Mouse (Mus musculus) limb, embryonic 14.5 days (tissue): ENCODE data around the gene Gm11238. TPM values are rescaled to one million over a fixed set of nuclear protein-coding genes. Genes with fewer than 3 reads are reported as not detected.

Experiments used
- polyA plus RNA-seq, 2 experiments: library from polyadenylated mRNA; depleted of rRNA in 1 of 2; stranded (reverse) in 1 of 2; unstranded in 1 of 2; fragments of >200 nt; fragmentation: Nextera tagmentation in 1 of 2; extraction: Ambion mirVana in 1 of 2; gene quantifications; 2 replicates each; pipeline versions ENCODE4 v1.2.1 to v1.2.3; 2012 to 2014

Gm11238 gene
- polyA plus RNA-seq, 2 experiments = not detected

Other genes with a start within 250 kb of the Gm11238 start
- not detected in 2 replicates for gene Gm11487, start 202.8 kb upstream of the Gm11238 start, polyA plus RNA-seq (2012; rRNA removed)
- not detected in 2 replicates for gene Gm11487, start 202.8 kb upstream of the Gm11238 start, polyA plus RNA-seq (2014; fragmentation: Nextera tagmentation; extraction: Ambion mirVana)
- gene Gm11237, start 15.1 kb downstream of the Gm11238 start, polyA plus RNA-seq (2012; rRNA removed) = not detected in 2 replicates
- gene Gm11237, start 15.1 kb downstream of the Gm11238 start, polyA plus RNA-seq (2014; fragmentation: Nextera tagmentation; extraction: Ambion mirVana) = not detected in 2 replicates
- not detected in 2 replicates for gene Gm11236, start 30.2 kb downstream of the Gm11238 start, polyA plus RNA-seq (2012; rRNA removed)
- not detected in 2 replicates for gene Gm11236, start 30.2 kb downstream of the Gm11238 start, polyA plus RNA-seq (2014; fragmentation: Nextera tagmentation; extraction: Ambion mirVana)
- gene Gm11239, start 60.5 kb downstream of the Gm11238 start, polyA plus RNA-seq (2012; rRNA removed) = not detected in 2 replicates
- gene Gm11239, start 60.5 kb downstream of the Gm11238 start, polyA plus RNA-seq (2014; fragmentation: Nextera tagmentation; extraction: Ambion mirVana) = 0.18 TPM in 1 of 2 replicates, not detected in the other
- not detected in 2 replicates for gene Gm428, start 75.6 kb downstream of the Gm11238 start, polyA plus RNA-seq (2012; rRNA removed)
- gene Gm428, start 75.6 kb downstream of the Gm11238 start, polyA plus RNA-seq (2014; fragmentation: Nextera tagmentation; extraction: Ambion mirVana) = not detected in 2 replicates
- gene Rasef, start 183.1 kb downstream of the Gm11238 start, polyA plus RNA-seq (2012; rRNA removed) = 0.56 and 0.60 TPM in 2 replicates
- gene Rasef, start 183.1 kb downstream of the Gm11238 start, polyA plus RNA-seq (2014; fragmentation: Nextera tagmentation; extraction: Ambion mirVana) = 1.1 and 1.5 TPM in 2 replicates